Mouse (Mus musculus) intestine, embryonic 15.5 days (tissue): ENCODE data around the gene Dido1. TPM values are rescaled to one million over a fixed set of nuclear protein-coding genes. Genes with fewer than 3 reads are reported as not detected.

Source experiments
- ATAC-seq: fragments of 200-750 bp; cut with Nextera tagmentation; 2 replicates; pipeline ENCODE4 v1.8.0; 2017; ENCODE audit warnings: moderate TSS enrichment, moderate library complexity
- H3K27ac ChIP-seq: fragments of 300-500 bp; sonication (generic); 2 replicates; pipeline ENCODE4 v1.5.1; 2015; ENCODE audit warnings: mild to moderate bottlenecking, inconsistent platforms
- H3K27me3 ChIP-seq: fragments of 300-500 bp; sonication (generic); replicated peaks from 2 replicates; pipeline ENCODE4 v1.6.1; 2015; ENCODE audit warnings: inconsistent platforms
- H3K36me3 ChIP-seq: fragments of 300-500 bp; sonication (generic); 2 replicates; pipeline ENCODE4 v1.6.1; 2015; ENCODE audit warnings: inconsistent platforms
- H3K4me1 ChIP-seq: fragments of 300-500 bp; sonication (generic); replicated peaks from 2 replicates; pipeline ENCODE4 v1.6.1; 2015; ENCODE audit warnings: inconsistent platforms
- H3K4me2 ChIP-seq: fragments of 300-500 bp; sonication (generic); replicated peaks from 2 replicates; pipeline ENCODE4 v1.6.1; 2015; ENCODE audit warnings: mild to moderate bottlenecking, inconsistent platforms
- H3K4me3 ChIP-seq: fragments of 300-500 bp; sonication (generic); replicated peaks from 2 replicates; pipeline ENCODE4 v1.5.1; 2015; ENCODE audit warnings: inconsistent platforms
- H3K9ac ChIP-seq: fragments of 300-500 bp; sonication (generic); 2 replicates; pipeline ENCODE4 v1.6.1; 2015; ENCODE audit warnings: inconsistent platforms
- H3K9me3 ChIP-seq: fragments of 300-500 bp; sonication (generic); 2 replicates; pipeline ENCODE4 v1.6.1; 2016; ENCODE audit warnings: inconsistent platforms
- WGBS: fragments of 180-500 bp; shearing (Covaris S2); methylation state at CpG from one replicate; pipeline ENCODE4 v1.1.7; 2015; 5-methylcytosine and 5-hydroxymethylcytosine counted together
- polyA plus RNA-seq: library from polyadenylated mRNA; unstranded; fragments of >200 nt; fragmentation: Nextera tagmentation; extraction: Ambion mirVana; gene quantifications from 2 replicates; pipeline ENCODE4 v1.2.1, GENCODE M21; 2015

Dido1 gene
- 22.8 and 23.2 TPM in 2 replicates for polyA plus RNA-seq

GRCm38 (mm10) chr2:180709923-180710272, at the start of gene Dido1, which contains the start of gene Gid8:
Gene Dido1, minus strand, starts transcription at chr2:180709999.
Gene Gid8, plus strand, starts transcription at chr2:180710117.
- Histone ChIP-seq H3K4me3 (peak within 1 kb of the TSS; percentile 92), H3K27ac (peak within 1 kb of the TSS; percentile 84), H3K9me3 (no peaks in the 10 kb centered on the region), H3K27me3 (no peaks in the 10 kb centered on the region), H3K4me1 (peaks cover 17% of the 10 kb centered on the region), H3K4me2 (peak within 1 kb of the TSS; percentile 75), H3K9ac (peak within 1 kb of the TSS; percentile 98), H3K36me3 (peaks cover 11% of the 10 kb centered on the region; the same call in 1 of the 2 replicates)
- ATAC-seq = peak; percentile 96
- under 1% methylated on average over 43 of the region's 43 CpGs for WGBS

GRCm38 (mm10) chr2:180758513-180759263, 48.9 kb upstream of the Dido1 start:
- peaks cover 5% of the 10 kb centered on the region; the same call in 1 of the 2 replicates for H3K27me3 ChIP-seq
- no peak overlapping the region for H3K4me3 ChIP-seq
- H3K4me2 ChIP-seq = no peak overlapping the region
- H3K9me3 ChIP-seq = no peaks in the 10 kb centered on the region
- WGBS = 56% methylated on average over 15 of the region's 15 CpGs
- H3K4me1 ChIP-seq = no peaks in the 10 kb centered on the region
- ATAC-seq = no peak
- no peak overlapping the region for H3K9ac ChIP-seq
- H3K27ac ChIP-seq = no peak overlapping the region
- H3K36me3 ChIP-seq = no peaks in the 10 kb centered on the region

- Histone ChIP-seq H3K4me1 (no peaks in the 10 kb centered on the region), H3K9ac (no peak overlapping the region), H3K27ac (no peak overlapping the region), H3K27me3 (peaks cover 5% of the 10 kb centered on the region; the same call in 1 of the 2 replicates), H3K9me3 (no peaks in the 10 kb centered on the region), H3K36me3 (no peaks in the 10 kb centered on the region), H3K4me3 (no peak overlapping the region), H3K4me2 (no peak overlapping the region)
- no peak for ATAC-seq
- 46% methylated on average over 2 of the region's 2 CpGs for WGBS
Measured at GRCm38 (mm10) chr2:180756786-180757185, 47.0 kb upstream of the Dido1 start.

GRCm38 (mm10) chr2:180755896-180756295, 46.1 kb upstream of the Dido1 start:
- Histone ChIP-seq H3K4me3 (no peak overlapping the region), H3K4me1 (no peaks in the 10 kb centered on the region), H3K9me3 (no peaks in the 10 kb centered on the region), H3K27ac (no peak overlapping the region), H3K4me2 (no peak overlapping the region), H3K9ac (no peak overlapping the region), H3K36me3 (no peaks in the 10 kb centered on the region), H3K27me3 (peaks cover 2% of the 10 kb centered on the region; the same call in 1 of the 2 replicates)
- no peak for ATAC-seq
- 4% methylated on average over 8 of the region's 8 CpGs for WGBS

GRCm38 (mm10) chr2:180754976-180755688, 45.3 kb upstream of the Dido1 start:
- H3K27me3 ChIP-seq = peaks cover 2% of the 10 kb centered on the region; the same call in 1 of the 2 replicates
- no peak for ATAC-seq
- no peaks in the 10 kb centered on the region for H3K9me3 ChIP-seq
- no peak overlapping the region for H3K4me2 ChIP-seq
- no peak overlapping the region for H3K27ac ChIP-seq
- no peaks in the 10 kb centered on the region for H3K4me1 ChIP-seq
- H3K36me3 ChIP-seq = no peaks in the 10 kb centered on the region
- H3K9ac ChIP-seq = no peak overlapping the region
- 76% methylated on average over 5 of the region's 5 CpGs for WGBS
- no peak overlapping the region for H3K4me3 ChIP-seq

GRCm38 (mm10) chr2:180748904-180749303, 39.1 kb upstream of the Dido1 start:
- Histone ChIP-seq H3K9ac (no peak overlapping the region), H3K27me3 (peaks cover 4% of the 10 kb centered on the region; the same call in 1 of the 2 replicates), H3K9me3 (no peaks in the 10 kb centered on the region), H3K4me3 (no peak overlapping the region), H3K36me3 (no peaks in the 10 kb centered on the region), H3K4me2 (no peak overlapping the region), H3K4me1 (no peaks in the 10 kb centered on the region), H3K27ac (no peak overlapping the region)
- 38% methylated on average over 5 of the region's 5 CpGs for WGBS
- no peak for ATAC-seq

- Histone ChIP-seq H3K27ac (no peak overlapping the region), H3K9me3 (no peaks in the 10 kb centered on the region), H3K36me3 (no peaks in the 10 kb centered on the region), H3K9ac (no peak overlapping the region), H3K27me3 (peaks cover 4% of the 10 kb centered on the region; the same call in 1 of the 2 replicates), H3K4me1 (no peaks in the 10 kb centered on the region), H3K4me3 (no peak overlapping the region), H3K4me2 (no peak overlapping the region)
- no peak for ATAC-seq
- WGBS = 41% methylated on average over 5 of the region's 5 CpGs
Measured at GRCm38 (mm10) chr2:180746569-180747192, 36.9 kb upstream of the Dido1 start.

- 34% methylated on average over 17 of the region's 17 CpGs for WGBS
- Histone ChIP-seq H3K36me3 (no peaks in the 10 kb centered on the region), H3K27ac (no peak overlapping the region), H3K9ac (no peak overlapping the region), H3K4me3 (no peak overlapping the region), H3K27me3 (peaks cover 4% of the 10 kb centered on the region; the same call in 1 of the 2 replicates), H3K4me2 (no peak overlapping the region), H3K9me3 (no peaks in the 10 kb centered on the region), H3K4me1 (no peaks in the 10 kb centered on the region)
- peak; percentile 70; the same call in 1 of the 2 replicates for ATAC-seq
Measured at GRCm38 (mm10) chr2:180745248-180745927, 35.6 kb upstream of the Dido1 start.

- Histone ChIP-seq H3K9me3 (no peaks in the 10 kb centered on the region), H3K36me3 (no peaks in the 10 kb centered on the region), H3K4me2 (no peak overlapping the region), H3K27ac (no peak overlapping the region), H3K4me1 (no peaks in the 10 kb centered on the region), H3K9ac (no peak overlapping the region), H3K27me3 (0 out of 2 replicates have a peak, but pooled peaks cover 4% of the 10 kb centered on the region), H3K4me3 (no peak overlapping the region)
- no peak for ATAC-seq
- WGBS = 97% methylated on average over 2 of the region's 2 CpGs
Measured at GRCm38 (mm10) chr2:180743321-180743720, 33.5 kb upstream of the Dido1 start.

GRCm38 (mm10) chr2:180742820-180743219, 33.0 kb upstream of the Dido1 start:
- H3K27ac ChIP-seq = no peak overlapping the region
- no peaks in the 10 kb centered on the region for H3K4me1 ChIP-seq
- 88% methylated on average over 6 of the region's 6 CpGs for WGBS

GRCm38 (mm10) chr2:180741421-180741820, 31.6 kb upstream of the Dido1 start:
- H3K4me1 ChIP-seq = no peaks in the 10 kb centered on the region
- 0 out of 2 replicates have a peak, but pooled peaks cover 3% of the 10 kb centered on the region for H3K27me3 ChIP-seq
- H3K4me2 ChIP-seq = no peak overlapping the region
- H3K4me3 ChIP-seq = no peak overlapping the region
- 66% methylated on average over 7 of the region's 7 CpGs for WGBS
- H3K9me3 ChIP-seq = no peaks in the 10 kb centered on the region
- no peak overlapping the region for H3K9ac ChIP-seq
- no peaks in the 10 kb centered on the region for H3K36me3 ChIP-seq
- H3K27ac ChIP-seq = no peak overlapping the region
- ATAC-seq = no peak

More at GRCm38 (mm10) chr2:180742820-180743219, 33.0 kb upstream of the Dido1 start:
- Histone ChIP-seq H3K4me2 (no peak overlapping the region), H3K9ac (no peak overlapping the region), H3K9me3 (no peaks in the 10 kb centered on the region), H3K36me3 (no peaks in the 10 kb centered on the region), H3K27me3 (0 out of 2 replicates have a peak, but pooled peaks cover 4% of the 10 kb centered on the region), H3K4me3 (no peak overlapping the region)
- no peak for ATAC-seq
